Mouse (Mus musculus) adipose tissue, adult 10 weeks (tissue): ENCODE measurements around the gene Bbip1. TPM values are rescaled to one million over a fixed set of nuclear protein-coding genes. Genes with fewer than 3 reads are reported as not detected.

Experiments used
- polyA plus RNA-seq: library from polyadenylated mRNA; stranded (reverse); fragments of 350-450 nt; fragmentation: Illumina TruSeq; extraction: RNeasy Lipid Tissue Mini Kit (QIAGEN cat#74804); gene quantifications from one replicate; pipeline ENCODE4 v1.2.3, GENCODE M21; 2014; ENCODE audit warnings: low read depth, low replicate concordance

Gene Bbip1
- polyA plus RNA-seq = 63.0 TPM

DNA sequence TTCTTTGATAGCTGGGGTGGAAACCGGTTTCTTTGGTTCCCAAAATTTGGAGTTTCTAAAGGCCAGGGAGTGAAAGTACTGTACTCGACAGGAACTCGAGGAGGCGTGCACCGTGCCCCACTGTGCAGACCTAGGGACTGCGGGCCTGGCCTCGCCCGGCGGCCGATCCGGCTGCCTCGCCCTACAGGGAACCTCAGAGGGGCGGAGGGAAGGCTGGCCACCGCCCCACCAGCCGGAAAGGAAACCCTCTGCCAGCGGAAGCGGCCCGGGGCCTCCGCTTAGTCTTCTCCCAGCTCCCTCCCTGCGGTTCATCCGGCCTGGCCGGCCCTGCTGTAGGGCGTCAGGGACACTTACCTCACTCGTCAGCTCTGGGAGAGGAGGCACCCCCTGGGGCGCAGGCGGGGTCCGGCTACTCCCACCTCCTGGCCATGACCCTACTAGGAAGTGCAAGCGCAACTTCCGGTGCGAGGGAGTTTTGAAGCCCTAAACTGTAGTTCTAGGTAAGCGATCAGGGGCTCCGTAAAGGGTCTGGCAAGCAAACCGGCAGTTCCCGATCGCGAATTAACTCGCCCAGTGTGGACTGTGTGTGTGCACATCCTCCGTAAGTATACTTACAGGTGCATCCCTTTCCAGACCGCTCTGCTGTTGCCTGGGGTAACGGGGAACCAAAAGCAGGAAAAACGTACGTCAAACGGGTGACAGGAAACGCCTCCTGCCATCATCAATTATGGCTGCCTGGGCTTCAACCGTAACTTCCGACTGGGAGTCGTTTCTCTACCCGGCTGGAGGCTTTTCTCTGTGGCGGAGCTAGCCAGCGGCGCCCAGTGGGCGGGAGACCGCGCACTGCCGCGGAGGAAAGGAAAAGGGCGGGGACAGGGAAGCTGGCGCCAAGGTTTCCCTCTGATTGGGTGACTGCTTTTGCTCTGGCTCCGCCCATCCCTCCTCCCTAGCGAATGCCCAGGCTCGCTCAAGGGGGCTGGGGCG is at the start of gene Bbip1, which contains the start of gene Shoc2:
Bbip1 (minus strand) TSS at position 826 of the 984 bp plus-strand sequence.
Shoc2 (plus strand) TSS at position 505 of the 984 bp plus-strand sequence.

DNA sequence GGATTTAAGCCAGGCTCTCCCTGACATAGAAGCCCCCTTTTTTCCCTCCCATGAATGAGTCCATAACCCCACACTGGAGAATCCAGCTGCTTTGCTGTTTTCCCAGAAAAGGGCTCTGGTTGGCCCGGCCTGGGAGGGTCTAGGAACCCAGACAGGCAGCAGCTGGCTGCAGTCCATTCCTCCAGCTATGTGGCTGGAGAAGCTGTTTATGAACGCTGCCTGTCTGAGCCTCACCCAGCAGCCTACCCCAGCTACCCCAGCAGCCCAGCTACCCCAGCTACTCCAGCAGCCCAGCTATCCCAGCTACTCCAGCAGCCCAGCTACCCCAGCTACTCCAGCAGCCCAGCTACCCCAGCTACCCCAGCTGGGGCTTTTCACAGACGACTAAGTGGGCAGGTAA is 52.4 kb downstream of the Bbip1 start, which contains the start of gene Pdcd4:
Pdcd4 (plus strand) TSS at position 171 of the 400 bp plus-strand sequence.

Other genes with a start within 250 kb of the Bbip1 start
- gene Pdcd4, start 52.4 kb downstream of the Bbip1 start, polyA plus RNA-seq = 62.3 TPM
- gene Shoc2, start 321 bp downstream of the Bbip1 start, polyA plus RNA-seq = 22.9 TPM
- 2.0 TPM for gene Adra2a, start 99.5 kb upstream of the Bbip1 start, polyA plus RNA-seq